Mouse (Mus musculus): ENCODE measurements around the gene Ano6.

GRCm38 (mm10) chr15:95963124-95963482, 172.5 kb downstream of the Ano6 start:
- TF ChIP-seq CTCF (IDR thresholded peaks at IDR 0.05; ENCODE audit: borderline replicate concordance, control insufficient read depth, extremely low read depth, insufficient read depth, low read length, poor library complexity): no peak
- no peak for TF ChIP-seq POLR2A (IDR thresholded peaks at IDR 0.05; ENCODE audit: control insufficient read depth, extremely low read depth, insufficient read depth, low read length, poor library complexity)

Measured in thymus, adult 2 months (tissue).